Mouse (Mus musculus): ENCODE measurements around the gene Eif2b3.

GRCm38 (mm10) chr4:117125348-117125909 lies 106.2 kb downstream of the Eif2b3 start, which contains the start of gene Btbd19:
- TF ChIP-seq MAX (IDR thresholded peaks at IDR 0.05; ENCODE audit: low read length) (no peak), ZNF384 (IDR thresholded peaks at IDR 0.05; ENCODE audit: low read depth, low read length) (peak; percentile 25; the same call in 1 of the 2 replicates), CTCF (conservative IDR thresholded peaks at IDR 0.05 in 1 of 2, IDR thresholded peaks at IDR 0.05 in 1 of 2; ENCODE audit: low read depth in 2 of 2, low read length in 2 of 2) (no peak), NELFE (IDR thresholded peaks at IDR 0.05; ENCODE audit: low read depth, low read length) (no peak), POLR2A (IDR thresholded peaks at IDR 0.05; ENCODE audit: low read depth, low read length) (no peak; the same call in 1 of the 2 replicates), EP300 (IDR thresholded peaks at IDR 0.05; ENCODE audit: low read length) (no peak), RCOR1 (conservative IDR thresholded peaks at IDR 0.05; ENCODE audit: low read depth, low read length) (no peak), MAZ (IDR thresholded peaks at IDR 0.05; ENCODE audit: low read depth, low read length) (no peak), JUND (conservative IDR thresholded peaks at IDR 0.05; ENCODE audit: low read depth, low read length) (no peak)
